Mouse (Mus musculus) hindbrain, embryonic 15.5 days (tissue): ENCODE results near the gene Hoxa13. TPM values are rescaled to one million over a fixed set of nuclear protein-coding genes. Genes with fewer than 3 reads are reported as not detected.
A peak's percentile ranks its signal among the peaks of the same experiment; 100 is the strongest.

Experiments used
- ATAC-seq: fragments of 200-750 bp; cut with Nextera tagmentation; 2 replicates; pipeline ENCODE4 v1.8.0; 2017; ENCODE audit warnings: low read depth, moderate number of reproducible peaks, moderate TSS enrichment; ENCODE audit not compliant: low FRiP score
- H3K27ac ChIP-seq: fragments of 300-500 bp; sonication (generic); replicated peaks from 2 replicates; pipeline ENCODE4 v1.5.1; 2015; ENCODE audit warnings: mild to moderate bottlenecking, inconsistent platforms
- H3K27me3 ChIP-seq: fragments of 300-500 bp; sonication (generic); 2 replicates; pipeline ENCODE4 v1.6.1; 2015; ENCODE audit warnings: control low read depth, inconsistent platforms
- H3K36me3 ChIP-seq: fragments of 300-500 bp; sonication (generic); 2 replicates; pipeline ENCODE4 v1.6.1; 2015; ENCODE audit warnings: control low read depth, inconsistent platforms
- H3K4me1 ChIP-seq: fragments of 300-500 bp; sonication (generic); replicated peaks from 2 replicates; pipeline ENCODE4 v1.6.1; 2015; ENCODE audit warnings: control low read depth, inconsistent platforms
- H3K4me2 ChIP-seq: fragments of 300-500 bp; sonication (generic); 2 replicates; pipeline ENCODE4 v1.6.1; 2015; ENCODE audit warnings: moderate library complexity, mild to moderate bottlenecking, inconsistent platforms
- H3K4me3 ChIP-seq: fragments of 300-500 bp; sonication (generic); 2 replicates; pipeline ENCODE4 v1.5.1; 2015; ENCODE audit warnings: mild to moderate bottlenecking, inconsistent platforms
- H3K9ac ChIP-seq: fragments of 300-500 bp; sonication (generic); 2 replicates; pipeline ENCODE4 v1.6.1; 2015; ENCODE audit warnings: inconsistent platforms
- H3K9me3 ChIP-seq: fragments of 300-500 bp; sonication (generic); 2 replicates; pipeline ENCODE4 v1.6.1; 2016; ENCODE audit warnings: control low read depth, inconsistent platforms
- WGBS: fragments of 180-500 bp; shearing (Covaris S2); methylation state at CpG from one replicate; pipeline ENCODE4 v1.1.7; 2015; 5-methylcytosine and 5-hydroxymethylcytosine counted together
- polyA plus RNA-seq: library from polyadenylated mRNA; unstranded; fragments of >200 nt; fragmentation: Nextera tagmentation; extraction: Ambion mirVana; gene quantifications from 2 replicates; pipeline ENCODE4 v1.2.1, GENCODE M21; 2015

The Hoxa13 gene
- polyA plus RNA-seq, 1 experiment from 2014 or later, result not detected

- Histone ChIP-seq H3K9ac (no peak overlapping the region), H3K27me3 (peaks cover 93% of the 10 kb centered on the region), H3K4me3 (no peak overlapping the region), H3K4me2 (no peak overlapping the region), H3K9me3 (no peaks in the 10 kb centered on the region), H3K4me1 (no peaks in the 10 kb centered on the region), H3K36me3 (no peaks in the 10 kb centered on the region), H3K27ac (no peak overlapping the region)
- no peak for ATAC-seq
- WGBS, result under 1% methylated on average over 26 of the region's 26 CpGs
Observed at GRCm38 (mm10) chr6:52246403-52246803, 14.3 kb downstream of the Hoxa13 start.

DNA sequence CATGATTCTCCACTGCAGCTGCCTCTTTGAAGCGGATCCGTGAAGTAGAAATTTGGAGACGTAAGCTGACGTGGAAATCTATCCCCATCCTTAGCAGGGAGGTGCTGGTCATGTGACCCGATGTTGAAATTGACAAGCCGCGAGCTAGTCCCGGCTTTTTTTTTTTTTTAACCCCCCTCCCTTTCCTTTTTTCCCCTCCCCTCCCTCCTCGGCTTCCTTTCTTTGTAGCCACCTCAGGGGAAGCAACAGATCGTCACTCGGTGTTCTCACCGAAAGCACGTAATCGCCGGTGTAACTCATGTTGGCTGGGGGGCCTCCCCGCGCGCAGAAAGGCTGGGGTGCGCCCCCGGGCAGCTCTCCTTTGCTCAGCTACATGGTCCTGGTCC lies 14.9 kb downstream of the Hoxa13 start, which contains the start of gene Hoxa11:
Gene Hoxa11 (minus strand): TSS at position 54 of the 386 bp plus-strand sequence.
- Histone ChIP-seq H3K4me1 (no peaks in the 10 kb centered on the region), H3K9me3 (no peaks in the 10 kb centered on the region), H3K9ac (no peak within 1 kb of the TSS), H3K27ac (no peak within 1 kb of the TSS), H3K4me3 (no peak within 1 kb of the TSS), H3K27me3 (peaks cover 93% of the 10 kb centered on the region), H3K36me3 (no peaks in the 10 kb centered on the region), H3K4me2 (no peak within 1 kb of the TSS)
- under 1% methylated on average over 20 of the region's 20 CpGs for WGBS
- ATAC-seq, result no peak

DNA sequence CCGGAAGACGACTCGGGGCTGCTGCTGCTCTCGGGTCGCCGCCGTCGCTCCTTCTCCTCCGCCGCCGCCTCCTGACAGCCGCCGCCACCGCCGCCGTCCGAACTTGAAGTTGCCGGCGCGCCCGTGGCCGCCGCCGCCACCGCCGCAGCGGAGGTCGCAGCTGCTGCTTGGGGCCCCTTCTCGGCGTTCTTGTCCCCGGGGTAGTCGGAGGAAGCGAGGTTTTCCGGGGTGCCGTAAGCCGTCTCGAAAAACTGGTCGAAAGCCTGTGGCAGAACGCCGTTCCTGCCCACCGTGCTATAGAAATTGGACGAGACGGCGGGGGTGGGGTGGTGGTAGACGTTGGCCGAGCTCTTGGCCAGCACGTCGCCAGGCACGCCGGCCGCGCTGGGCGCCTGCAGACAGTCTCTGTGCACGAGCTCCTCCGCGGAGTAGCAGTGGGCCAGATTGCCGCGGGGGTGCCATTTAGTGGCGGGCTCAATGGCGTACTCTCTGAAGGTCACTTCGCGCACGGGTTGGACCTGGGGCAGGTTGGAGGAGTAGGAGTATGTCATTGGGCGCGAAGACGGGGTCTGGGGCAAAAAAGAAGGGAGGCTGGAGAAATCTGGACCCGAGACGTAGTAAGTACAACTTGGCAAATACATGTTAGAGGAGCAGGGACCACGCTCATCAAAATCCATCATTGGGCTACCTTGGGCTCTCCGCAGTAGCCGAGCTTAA lies 15.5 kb downstream of the Hoxa13 start:
- Histone ChIP-seq H3K36me3 (no peaks in the 10 kb centered on the region), H3K4me2 (no peak overlapping the region), H3K27me3 (peaks cover 94% of the 10 kb centered on the region), H3K9me3 (no peaks in the 10 kb centered on the region), H3K4me1 (no peaks in the 10 kb centered on the region), H3K4me3 (no peak overlapping the region), H3K9ac (no peak overlapping the region), H3K27ac (no peak overlapping the region)
- WGBS, result under 1% methylated on average over 69 of the region's 71 CpGs
- ATAC-seq, result no peak

GRCm38 (mm10) chr6:52244471-52245039 lies 16.1 kb downstream of the Hoxa13 start:
- no peaks in the 10 kb centered on the region for H3K36me3 ChIP-seq
- H3K9me3 ChIP-seq, result no peaks in the 10 kb centered on the region
- ATAC-seq, result no peak
- no peak overlapping the region for H3K9ac ChIP-seq
- no peak overlapping the region for H3K4me2 ChIP-seq
- H3K4me3 ChIP-seq, result no peak overlapping the region
- peaks cover 95% of the 10 kb centered on the region for H3K27me3 ChIP-seq
- H3K4me1 ChIP-seq, result no peaks in the 10 kb centered on the region
- H3K27ac ChIP-seq, result no peak overlapping the region
- 3% methylated on average over 23 of the region's 23 CpGs for WGBS

GRCm38 (mm10) chr6:52243681-52244121 lies 17.0 kb downstream of the Hoxa13 start:
- no peak overlapping the region for H3K27ac ChIP-seq
- ATAC-seq, result no peak
- WGBS, result 4% methylated on average over 12 of the region's 12 CpGs

DNA sequence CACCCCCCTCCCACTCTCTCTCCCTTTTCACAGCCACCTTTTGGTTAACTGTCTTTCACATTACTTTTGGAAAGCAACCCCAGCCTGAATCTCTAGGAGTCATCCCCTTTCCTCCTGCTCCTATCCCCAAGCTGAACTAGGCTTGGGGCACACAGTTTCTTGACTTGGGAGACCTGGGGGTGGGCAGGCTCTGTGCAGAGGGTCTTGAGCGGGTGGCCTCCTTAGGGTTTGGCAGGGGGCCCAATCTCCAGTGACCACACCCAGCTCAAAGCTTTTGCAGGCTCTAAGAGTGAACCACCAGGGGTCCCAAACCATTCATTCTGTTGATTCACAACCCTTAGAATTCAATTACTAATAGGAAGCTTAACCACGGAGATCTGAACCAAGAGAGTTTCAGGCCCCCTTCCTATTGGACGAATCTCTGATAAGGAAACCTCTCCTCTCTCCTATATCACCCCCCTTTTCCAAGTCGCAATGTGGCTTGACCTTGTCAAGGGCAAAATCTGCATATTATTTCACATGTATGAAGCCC lies 17.8 kb downstream of the Hoxa13 start:
- no peak overlapping the region for H3K27ac ChIP-seq
- ATAC-seq, result no peak
- H3K9me3 ChIP-seq, result no peaks in the 10 kb centered on the region
- WGBS, result 7% methylated on average over 4 of the region's 4 CpGs
- H3K9ac ChIP-seq, result no peak overlapping the region
- H3K27me3 ChIP-seq, result peaks cover 92% of the 10 kb centered on the region
- H3K4me2 ChIP-seq, result no peak overlapping the region
- H3K4me1 ChIP-seq, result no peaks in the 10 kb centered on the region
- H3K36me3 ChIP-seq, result no peaks in the 10 kb centered on the region
- no peak overlapping the region for H3K4me3 ChIP-seq

More at GRCm38 (mm10) chr6:52243681-52244121, 17.0 kb downstream of the Hoxa13 start:
- no peaks in the 10 kb centered on the region for H3K36me3 ChIP-seq
- H3K4me3 ChIP-seq, result no peak overlapping the region
- H3K4me1 ChIP-seq, result no peaks in the 10 kb centered on the region
- H3K4me2 ChIP-seq, result no peak overlapping the region
- peaks cover 93% of the 10 kb centered on the region for H3K27me3 ChIP-seq
- H3K9ac ChIP-seq, result no peak overlapping the region
- H3K9me3 ChIP-seq, result no peaks in the 10 kb centered on the region

DNA sequence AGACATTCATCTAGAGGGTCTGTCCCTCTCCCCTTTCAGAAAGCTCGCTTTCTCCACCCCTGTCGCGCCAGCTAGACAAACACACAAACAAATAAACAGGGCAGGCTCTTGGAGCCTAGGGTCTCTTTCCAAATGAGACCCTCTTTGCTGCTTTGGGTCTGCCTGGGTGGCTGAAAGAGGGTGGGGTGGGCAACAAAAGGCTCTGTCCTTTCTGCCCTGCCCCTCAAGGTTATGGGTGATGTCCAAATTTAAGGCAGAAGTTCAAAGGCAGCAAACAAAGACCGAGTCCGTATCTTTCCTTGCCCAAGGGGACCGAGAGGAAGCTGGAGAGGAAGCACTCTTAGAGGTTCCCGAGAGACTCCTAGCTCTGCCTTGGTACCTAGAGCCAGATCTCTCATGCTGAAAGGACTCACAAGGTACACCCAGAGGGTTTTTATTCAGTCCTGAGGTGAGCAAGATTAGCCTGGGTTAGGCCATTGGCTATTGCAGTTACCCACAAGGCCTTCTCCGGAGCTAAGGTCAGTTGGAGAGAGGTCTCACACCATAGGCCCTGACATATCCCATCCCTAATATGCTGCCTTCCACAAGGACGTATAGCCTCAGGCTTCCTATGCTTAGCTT lies 19.6 kb downstream of the Hoxa13 start:
- H3K4me3 ChIP-seq, result no peak overlapping the region
- 5% methylated on average over 9 of the region's 9 CpGs for WGBS
- H3K4me1 ChIP-seq, result no peaks in the 10 kb centered on the region
- H3K4me2 ChIP-seq, result no peak overlapping the region
- no peak for ATAC-seq
- H3K27me3 ChIP-seq, result peaks cover 95% of the 10 kb centered on the region
- no peaks in the 10 kb centered on the region for H3K9me3 ChIP-seq
- H3K36me3 ChIP-seq, result no peaks in the 10 kb centered on the region
- no peak overlapping the region for H3K27ac ChIP-seq
- no peak overlapping the region for H3K9ac ChIP-seq

DNA sequence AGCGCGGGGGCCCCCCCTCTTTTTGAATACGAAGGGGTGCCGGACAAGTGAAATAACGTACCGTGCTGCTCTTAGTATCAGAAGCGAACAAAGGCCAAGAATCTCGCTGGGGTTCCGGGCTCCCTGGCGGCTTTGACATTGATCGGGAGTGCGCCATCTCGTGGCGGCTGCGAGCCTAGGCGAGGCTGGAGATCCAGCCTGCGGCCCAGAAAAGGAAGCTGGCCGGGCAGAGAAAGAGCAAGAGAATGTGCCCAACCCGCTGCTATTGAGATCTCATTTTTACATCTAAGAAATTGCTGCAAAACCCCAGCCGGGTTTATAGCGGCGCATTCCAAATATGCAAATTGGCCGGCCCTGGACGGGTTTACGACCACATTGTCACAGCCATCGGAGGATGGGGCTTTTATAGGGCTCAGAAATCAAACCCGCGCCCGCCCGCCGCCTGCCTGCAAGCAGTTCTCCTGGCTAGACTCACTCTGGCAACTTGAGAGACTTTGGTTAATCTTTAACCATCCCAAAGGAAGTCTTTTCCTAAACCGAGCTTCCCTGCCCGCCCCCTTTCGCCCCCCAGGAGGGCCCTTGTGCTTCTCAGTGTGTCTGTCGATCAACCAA lies 20.2 kb downstream of the Hoxa13 start, which contains the start of gene Hoxa10:
Gene Hoxa10 (minus strand): TSS at position 466 of the 612 bp plus-strand sequence.
- Histone ChIP-seq H3K27me3 (peaks cover 96% of the 10 kb centered on the region), H3K9ac (no peak within 1 kb of the TSS), H3K4me1 (no peaks in the 10 kb centered on the region), H3K36me3 (no peaks in the 10 kb centered on the region), H3K4me3 (no peak within 1 kb of the TSS), H3K27ac (no peak within 1 kb of the TSS), H3K4me2 (0 out of 2 replicates have a peak within 1 kb of the TSS, but pooled peaks have one; percentile 11), H3K9me3 (no peaks in the 10 kb centered on the region)
- WGBS, result 2% methylated on average over 35 of the region's 35 CpGs
- no peak for ATAC-seq

DNA sequence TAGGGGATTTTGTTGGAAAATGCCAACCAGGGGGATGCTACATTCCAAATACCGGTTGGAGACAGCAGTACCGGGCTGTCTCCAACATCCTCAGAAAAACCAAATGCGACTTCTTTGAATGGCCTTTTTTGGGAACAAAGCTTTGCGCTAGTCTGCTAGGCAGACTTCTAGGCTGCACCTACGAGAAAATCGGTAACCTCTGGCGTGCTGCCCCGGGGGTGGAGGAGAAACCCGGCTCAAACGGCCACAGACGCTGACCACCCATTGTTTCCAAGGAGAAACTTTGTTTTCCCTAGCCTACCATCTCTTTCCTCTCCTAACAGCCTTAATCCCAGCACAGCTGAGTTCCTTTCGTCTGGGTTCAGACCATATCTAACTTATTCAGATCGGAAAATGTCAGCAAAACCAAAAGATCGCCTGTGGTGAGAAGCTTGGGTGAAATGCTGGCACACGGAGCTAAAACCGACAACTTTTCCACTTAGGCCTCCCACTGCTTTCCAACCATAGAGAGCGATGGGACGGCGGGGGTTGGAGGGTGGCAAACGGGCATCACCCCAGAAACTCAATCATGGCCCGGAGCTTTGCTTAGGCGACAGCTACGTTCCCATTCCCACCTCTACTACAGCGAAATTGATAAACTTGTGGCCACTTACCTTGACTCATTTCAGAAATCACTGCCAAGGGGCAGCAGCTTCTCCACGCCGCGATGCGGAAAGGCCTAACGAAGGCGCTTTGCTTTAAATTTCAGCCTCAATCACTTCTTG lies 20.9 kb downstream of the Hoxa13 start:
- H3K4me1 ChIP-seq, result no peaks in the 10 kb centered on the region
- H3K9ac ChIP-seq, result no peak overlapping the region
- H3K9me3 ChIP-seq, result no peaks in the 10 kb centered on the region
- no peak overlapping the region for H3K27ac ChIP-seq
- no peak overlapping the region for H3K4me3 ChIP-seq
- H3K4me2 ChIP-seq, result 0 out of 2 replicates have a peak overlapping the region, but pooled peaks have one; percentile 11
- peaks cover 97% of the 10 kb centered on the region for H3K27me3 ChIP-seq
- ATAC-seq, result no peak
- WGBS, result 2% methylated on average over 30 of the region's 30 CpGs
- no peaks in the 10 kb centered on the region for H3K36me3 ChIP-seq

DNA sequence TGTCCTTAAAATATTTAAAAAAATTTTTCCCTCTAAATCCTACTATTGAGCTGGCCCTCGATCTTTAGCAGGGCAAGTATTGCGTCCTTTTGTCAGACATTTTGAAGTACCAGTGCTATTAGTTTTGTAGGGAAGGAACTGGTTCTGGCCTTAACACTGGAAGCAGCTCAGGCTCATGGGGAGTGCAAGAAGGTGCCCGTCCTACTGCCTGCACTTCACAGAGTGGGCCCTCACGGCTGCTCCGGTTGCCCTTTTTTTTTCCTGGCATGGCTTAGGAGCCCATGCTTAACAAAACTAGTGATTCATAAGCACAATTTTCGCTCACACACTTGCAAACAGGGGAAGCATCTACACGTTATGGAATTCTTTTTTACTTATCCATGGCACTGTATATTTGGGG lies 21.7 kb downstream of the Hoxa13 start:
- WGBS, result 3% methylated on average over 7 of the region's 7 CpGs
- peaks cover 97% of the 10 kb centered on the region for H3K27me3 ChIP-seq
- no peaks in the 10 kb centered on the region for H3K4me1 ChIP-seq
- ATAC-seq, result no peak
- no peak overlapping the region for H3K9ac ChIP-seq
- H3K4me2 ChIP-seq, result no peak overlapping the region
- H3K4me3 ChIP-seq, result no peak overlapping the region
- no peaks in the 10 kb centered on the region for H3K9me3 ChIP-seq
- no peaks in the 10 kb centered on the region for H3K36me3 ChIP-seq
- no peak overlapping the region for H3K27ac ChIP-seq

DNA sequence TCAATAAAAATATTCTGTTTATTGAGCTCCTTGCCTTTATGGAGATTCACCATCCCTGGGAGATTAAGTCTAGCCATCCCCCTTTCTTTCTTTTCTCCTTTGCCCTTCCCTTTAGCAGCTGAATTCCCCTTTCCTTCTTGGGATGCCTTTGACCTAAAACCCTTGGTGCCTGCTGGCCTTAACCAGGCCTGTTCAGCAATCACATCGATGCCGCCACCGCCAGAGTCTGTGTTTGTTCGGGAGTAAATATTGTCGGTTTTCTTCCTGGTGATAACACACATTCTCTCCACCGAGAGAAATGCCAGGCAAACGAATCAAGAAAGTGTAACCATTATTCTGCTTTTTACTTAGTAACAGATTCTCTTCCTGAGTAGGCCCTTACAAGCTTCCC lies 22.5 kb downstream of the Hoxa13 start:
- WGBS, result 2% methylated on average over 7 of the region's 7 CpGs
- H3K4me1 ChIP-seq, result no peaks in the 10 kb centered on the region
- no peak for ATAC-seq
- H3K4me2 ChIP-seq, result no peak overlapping the region
- H3K27ac ChIP-seq, result no peak overlapping the region
- H3K9me3 ChIP-seq, result no peaks in the 10 kb centered on the region
- no peak overlapping the region for H3K4me3 ChIP-seq
- H3K9ac ChIP-seq, result no peak overlapping the region
- no peaks in the 10 kb centered on the region for H3K36me3 ChIP-seq
- H3K27me3 ChIP-seq, result peaks cover 97% of the 10 kb centered on the region
